In genomic region chr14:101381943-101382342, GRCm38 (mm10) we compare ENCODE assay signal across 26 mouse cellular contexts.
DNase-seq lines count a peak whose midpoint lies in the region; ATAC-seq and TF ChIP-seq lines count a peak whose summit lies in the region.
"Had no signal": no experiment of that assay in that cellular context is flagged by ENCODE, and none has a peak within 500 bp of the region (broad histone marks: within the 10 kb centered on the region; RNA-seq: fewer than 3 reads in every experiment).

No protein-coding gene starts in this region.

- peaks cover 20% of the 10 kb centered on the region for H3K4me1 ChIP-seq in embryonic facial prominence, embryonic 14.5 days (ENCODE audit: control insufficient read depth, insufficient read depth, low read length)
- H3K4me1 ChIP-seq in embryonic facial prominence, embryonic 10.5 days, result peaks cover 25% of the 10 kb centered on the region
- peaks cover 3% of the 10 kb centered on the region; the same call in 1 of the 2 replicates for H3K4me1 ChIP-seq in hindbrain, postnatal 0 days (ENCODE audit: insufficient read depth, low read length)
- peaks cover 9% of the 10 kb centered on the region; the same call in 1 of the 2 replicates for H3K4me1 ChIP-seq in hindbrain, embryonic 12.5 days
- H3K4me1 ChIP-seq in midbrain, postnatal 0 days (ENCODE audit: insufficient read depth, low read length), result no peaks in the 10 kb centered on the region
- H3K4me1 ChIP-seq in midbrain, embryonic 13.5 days (replicated peaks), result peaks cover 19% of the 10 kb centered on the region
- H3K4me1 ChIP-seq: heart, embryonic 10.5 days; heart, embryonic 13.5 days had no signal

- no peaks in the 10 kb centered on the region for H3K36me3 ChIP-seq in embryonic facial prominence, embryonic 14.5 days (ENCODE audit: control insufficient read depth, insufficient read depth, low read length)
- no peaks in the 10 kb centered on the region for H3K36me3 ChIP-seq in embryonic facial prominence, embryonic 10.5 days (replicated peaks)
- H3K36me3 ChIP-seq in hindbrain, postnatal 0 days (ENCODE audit: insufficient read depth, low read length), result no peaks in the 10 kb centered on the region
- H3K36me3 ChIP-seq in hindbrain, embryonic 12.5 days, result no peaks in the 10 kb centered on the region
- H3K36me3 ChIP-seq in midbrain, postnatal 0 days (ENCODE audit: insufficient read depth, low read length), result no peaks in the 10 kb centered on the region
- H3K36me3 ChIP-seq in midbrain, embryonic 13.5 days, result no peaks in the 10 kb centered on the region
- H3K36me3 ChIP-seq: embryonic facial prominence, embryonic 13.5 days; G1E; heart, embryonic 10.5 days; heart, embryonic 13.5 days had no signal

- H3K9me3 ChIP-seq in embryonic facial prominence, embryonic 14.5 days (ENCODE audit: control insufficient read depth, low read length), result no peaks in the 10 kb centered on the region
- no peaks in the 10 kb centered on the region for H3K9me3 ChIP-seq in embryonic facial prominence, embryonic 10.5 days
- H3K9me3 ChIP-seq in hindbrain, postnatal 0 days (ENCODE audit: low read length), result no peaks in the 10 kb centered on the region
- no peaks in the 10 kb centered on the region for H3K9me3 ChIP-seq in hindbrain, embryonic 12.5 days (replicated peaks)
- H3K9me3 ChIP-seq in midbrain, postnatal 0 days (ENCODE audit: low read length), result no peaks in the 10 kb centered on the region
- no peaks in the 10 kb centered on the region for H3K9me3 ChIP-seq in midbrain, embryonic 13.5 days
- H3K9me3 ChIP-seq: embryonic facial prominence, embryonic 13.5 days; heart, embryonic 10.5 days; heart, embryonic 13.5 days had no signal

- TF ChIP-seq CTCF in hindbrain, postnatal 0 days (IDR thresholded peaks at IDR 0.05; ENCODE audit: low read depth), result 0 out of 2 replicates have a peak, but pooled peaks have one; percentile 3
- TF ChIP-seq CTCF in midbrain, postnatal 0 days (IDR thresholded peaks at IDR 0.05), result no peak
- no peak for TF ChIP-seq CTCF in brain, embryonic 14.5 days (IDR thresholded peaks at IDR 0.05; ENCODE audit: borderline replicate concordance, extremely low read depth, insufficient read depth, insufficient read length)

- 62% methylated on average over 2 of the region's 2 CpGs for WGBS in embryonic facial prominence, embryonic 14.5 days
- WGBS in embryonic facial prominence, embryonic 10.5 days, result 87% methylated on average over 2 of the region's 2 CpGs
- 49% methylated on average over 2 of the region's 2 CpGs for WGBS in hindbrain, postnatal 0 days
- WGBS in hindbrain, embryonic 12.5 days, result 82% methylated on average over 2 of the region's 2 CpGs
- WGBS in midbrain, postnatal 0 days, result 74% methylated on average over 2 of the region's 2 CpGs
- WGBS in midbrain, embryonic 13.5 days, result 79% methylated on average over 2 of the region's 2 CpGs

- no peaks in the 10 kb centered on the region for H3K27me3 ChIP-seq in embryonic facial prominence, embryonic 14.5 days (replicated peaks; ENCODE audit: control insufficient read depth, insufficient read depth, low read length)
- H3K27me3 ChIP-seq in embryonic facial prominence, embryonic 10.5 days (replicated peaks; ENCODE audit: low read depth, poor library complexity, severe bottlenecking), result no peaks in the 10 kb centered on the region
- H3K27me3 ChIP-seq in hindbrain, postnatal 0 days (ENCODE audit: insufficient read depth, low read length), result no peaks in the 10 kb centered on the region
- 0 out of 2 replicates have a peak, but pooled peaks cover 3% of the 10 kb centered on the region for H3K27me3 ChIP-seq in hindbrain, embryonic 12.5 days
- H3K27me3 ChIP-seq in midbrain, postnatal 0 days (ENCODE audit: insufficient read depth, low read length), result no peaks in the 10 kb centered on the region
- H3K27me3 ChIP-seq in midbrain, embryonic 13.5 days, result no peaks in the 10 kb centered on the region
- H3K27me3 ChIP-seq: CH12.LX; embryonic facial prominence, embryonic 13.5 days had no signal

- ATAC-seq in embryonic facial prominence, embryonic 14.5 days (ENCODE audit: low read depth), result no peak
- no peak for ATAC-seq in hindbrain, postnatal 0 days
- ATAC-seq in hindbrain, embryonic 12.5 days (ENCODE audit: low FRiP score), result no peak
- ATAC-seq in midbrain, postnatal 0 days (ENCODE audit: low FRiP score), result no peak
- ATAC-seq in midbrain, embryonic 13.5 days, result no peak
- ATAC-seq: forebrain, embryonic 16.5 days; intestine, postnatal 0 days had no signal

- H3K9ac ChIP-seq in embryonic facial prominence, embryonic 14.5 days (ENCODE audit: low read depth, low read length), result no peak overlapping the region
- no peak overlapping the region for H3K9ac ChIP-seq in hindbrain, postnatal 0 days (replicated peaks; ENCODE audit: low read length)
- H3K9ac ChIP-seq in hindbrain, embryonic 12.5 days, result no peak overlapping the region
- H3K9ac ChIP-seq in midbrain, postnatal 0 days (replicated peaks; ENCODE audit: low read length, poor library complexity, severe bottlenecking), result no peak overlapping the region
- no peak overlapping the region for H3K9ac ChIP-seq in midbrain, embryonic 13.5 days (replicated peaks)
- H3K9ac ChIP-seq: embryonic facial prominence, embryonic 13.5 days; heart, embryonic 13.5 days had no signal

- H3K4me2 ChIP-seq in embryonic facial prominence, embryonic 14.5 days (ENCODE audit: low read depth, low read length), result no peak overlapping the region
- no peak overlapping the region for H3K4me2 ChIP-seq in hindbrain, postnatal 0 days (ENCODE audit: low read depth, low read length)
- H3K4me2 ChIP-seq in hindbrain, embryonic 12.5 days (replicated peaks), result no peak overlapping the region
- no peak overlapping the region for H3K4me2 ChIP-seq in midbrain, postnatal 0 days (ENCODE audit: low read depth, low read length, poor library complexity, severe bottlenecking)
- H3K4me2 ChIP-seq in midbrain, embryonic 13.5 days (replicated peaks), result no peak overlapping the region
- H3K4me2 ChIP-seq: embryonic facial prominence, embryonic 13.5 days; heart, embryonic 13.5 days had no signal

- H3K4me3 ChIP-seq in embryonic facial prominence, embryonic 14.5 days (ENCODE audit: low read depth, low read length), result no peak overlapping the region
- H3K4me3 ChIP-seq in embryonic facial prominence, embryonic 10.5 days, result no peak overlapping the region
- H3K4me3 ChIP-seq in hindbrain, postnatal 0 days (ENCODE audit: low read length), result no peak overlapping the region
- H3K4me3 ChIP-seq in hindbrain, embryonic 12.5 days, result no peak overlapping the region
- no peak overlapping the region for H3K4me3 ChIP-seq in midbrain, postnatal 0 days (ENCODE audit: low read depth, low read length)
- H3K4me3 ChIP-seq in midbrain, embryonic 13.5 days (replicated peaks), result no peak overlapping the region
- H3K4me3 ChIP-seq: embryonic facial prominence, embryonic 13.5 days; heart, adult 2 months; heart, embryonic 10.5 days; heart, embryonic 13.5 days had no signal

- no peak for TF ChIP-seq POLR2A in brain, embryonic 14.5 days (IDR thresholded peaks at IDR 0.05; ENCODE audit: borderline replicate concordance, extremely low read depth, insufficient read depth, insufficient read length, poor library complexity, severe bottlenecking)

- no peak overlapping the region for H3K27ac ChIP-seq in embryonic facial prominence, embryonic 14.5 days (replicated peaks; ENCODE audit: low read depth, low read length)
- no peak overlapping the region; the same call in 1 of the 2 replicates for H3K27ac ChIP-seq in embryonic facial prominence, embryonic 10.5 days (replicated peaks)
- H3K27ac ChIP-seq in hindbrain, postnatal 0 days, result no peak overlapping the region
- H3K27ac ChIP-seq in hindbrain, embryonic 12.5 days, result no peak overlapping the region
- H3K27ac ChIP-seq in midbrain, postnatal 0 days (ENCODE audit: low read depth, low read length), result no peak overlapping the region
- no peak overlapping the region for H3K27ac ChIP-seq in midbrain, embryonic 13.5 days
- H3K27ac ChIP-seq: embryonic facial prominence, embryonic 13.5 days; heart, adult 2 months; heart, embryonic 10.5 days; heart, embryonic 13.5 days had no signal

- peak; percentile 27 for DNase-seq in embryonic facial prominence, embryonic 14.5 days (ENCODE audit: low spot score)
- no peak for DNase-seq in embryonic facial prominence, embryonic 10.5 days (ENCODE audit: low spot score)
- peak; percentile 52 for DNase-seq in hindbrain, postnatal 0 days (ENCODE audit: low spot score)
- DNase-seq in midbrain, postnatal 0 days (ENCODE audit: low spot score), result peak; percentile 63
- DNase-seq in brain, embryonic 14.5 days (ENCODE audit: low read depth), result peak; percentile 36
- no peak for DNase-seq in kidney, postnatal 36 days
- DNase-seq: adrenal gland, adult 2 months; adrenal gland, postnatal 14 days; B cell, adult 2 months; cerebellum, adult 11-12 months; cerebellum, adult 9-10 months; cerebellum, postnatal 25 days; gastrocnemius, postnatal 10 days; gastrocnemius, postnatal 36 days; heart, adult 2 months; heart, postnatal 14 days; heart, postnatal 4 days had no signal

Comparison
In these comparisons a context has a peak if more than half of its experiments do, and no peak if none do; other contexts are left out.
1. DNase-seq: peak in embryonic facial prominence, embryonic 14.5 days (single experiment), hindbrain, postnatal 0 days (single experiment), midbrain, postnatal 0 days (single experiment) and brain, embryonic 14.5 days (single experiment); none in embryonic facial prominence, embryonic 10.5 days (single experiment) and kidney, postnatal 36 days (0 of 2).